Mouse (Mus musculus) C2C12 (cell line): Measurements from ENCODE around the gene Mybpc3. TPM values are rescaled to one million over a fixed set of nuclear protein-coding genes. Genes with fewer than 3 reads are reported as not detected.
A peak's percentile ranks its signal among the peaks of the same experiment; 100 is the strongest.

Experiments
- H3K27me3 ChIP-seq: one replicate; pipeline ENCODE4 v1.6.1; 2011; ENCODE audit not compliant: control insufficient read depth, insufficient read depth, insufficient read length
- H3K36me3 ChIP-seq: one replicate; pipeline ENCODE4 v1.6.1; 2011; ENCODE audit not compliant: control insufficient read depth, insufficient read depth
- H3K4me3 ChIP-seq: one replicate; pipeline ENCODE4 v1.5.1; 2011; ENCODE audit warnings: mild to moderate bottlenecking, control low read depth; ENCODE audit not compliant: poor library complexity, insufficient read depth, severe bottlenecking
- H3K79me2 ChIP-seq: one replicate; pipeline ENCODE4 v1.6.1; 2011; ENCODE audit not compliant: control insufficient read depth, insufficient read depth
- H3K79me3 ChIP-seq: one replicate; pipeline ENCODE4 v1.6.1; 2011; ENCODE audit warnings: low read depth, control low read depth
- H3ac ChIP-seq: one replicate; pipeline ENCODE3; 2011; ENCODE audit warnings: low read depth; ENCODE audit not compliant: control insufficient read depth, insufficient read length
- CEBPB ChIP-seq: IDR thresholded peaks from one replicate; pipeline ENCODE4 v1.6.1; 2011; ENCODE audit warnings: low read depth, mild to moderate bottlenecking, control low read depth, moderate library complexity
- CTCF ChIP-seq: IDR thresholded peaks from one replicate; pipeline ENCODE4 v1.5.1; 2011; ENCODE audit not compliant: control insufficient read depth, insufficient read depth, insufficient read length
- FOSL1 ChIP-seq: IDR thresholded peaks from one replicate; pipeline ENCODE4 v1.8.0; 2011; ENCODE audit warnings: mild to moderate bottlenecking, low read length; ENCODE audit not compliant: poor library complexity, insufficient read depth, severe bottlenecking
- MAX ChIP-seq: IDR thresholded peaks from one replicate; pipeline ENCODE4 v1.6.1; 2011; ENCODE audit warnings: mild to moderate bottlenecking, control low read depth
- MYOD1 ChIP-seq: IDR thresholded peaks from one replicate; pipeline ENCODE4 v1.6.1; 2011; ENCODE audit warnings: low read depth; ENCODE audit not compliant: control insufficient read depth, insufficient read length
- MYOG ChIP-seq: IDR thresholded peaks from one replicate; pipeline ENCODE4 v1.6.1; 2011; ENCODE audit not compliant: control insufficient read depth, insufficient read length; ENCODE audit errors: extremely low read depth
- USF1 ChIP-seq: IDR thresholded peaks from one replicate; pipeline ENCODE4 v1.6.1; 2011; ENCODE audit warnings: low read depth, mild to moderate bottlenecking, control low read depth, moderate library complexity
- polyA plus RNA-seq: library from polyadenylated mRNA; unstranded; fragments of >200 nt; fragmentation: generic; extraction: Trizol; gene quantifications from one replicate; pipeline ENCODE4 v1.2.1, GENCODE M21; 2012; ENCODE audit warnings: missing spikeins

Gene Mybpc3
- polyA plus RNA-seq, 1 experiment, result not detected

DNA sequence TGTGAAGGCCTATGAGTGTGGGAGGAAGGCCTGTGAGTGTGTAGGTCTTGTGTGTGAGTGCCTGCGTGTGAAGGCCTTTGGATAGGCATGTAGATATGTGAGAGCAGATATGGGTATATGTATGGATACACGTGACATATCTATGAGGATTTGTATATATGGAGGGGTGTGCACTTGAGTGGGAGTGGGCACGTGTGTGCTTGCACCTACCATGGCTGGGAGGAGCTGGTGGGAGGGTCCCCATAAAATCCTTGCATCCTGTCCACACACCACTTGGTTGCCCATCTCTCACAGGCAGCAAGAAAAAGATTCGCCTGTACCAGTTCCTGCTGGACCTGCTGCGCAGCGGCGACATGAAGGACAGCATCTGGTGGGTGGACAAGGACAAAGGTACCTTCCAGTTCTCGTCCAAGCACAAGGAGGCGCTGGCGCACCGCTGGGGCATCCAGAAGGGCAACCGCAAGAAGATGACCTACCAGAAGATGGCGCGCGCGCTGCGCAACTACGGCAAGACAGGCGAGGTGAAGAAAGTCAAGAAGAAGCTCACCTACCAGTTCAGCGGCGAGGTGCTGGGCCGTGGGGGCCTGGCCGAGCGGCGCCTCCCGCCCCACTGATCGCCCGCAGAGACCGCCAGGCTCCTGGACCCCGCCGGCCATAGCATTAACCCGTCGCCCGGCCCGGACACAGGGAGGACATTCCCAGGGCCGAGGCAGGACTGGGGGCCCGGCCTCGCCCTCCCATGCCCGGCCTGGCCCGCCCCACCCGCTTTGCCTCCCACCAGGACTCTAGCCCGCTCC is 3.0 kb upstream of the Mybpc3 start:
- H3K36me3 ChIP-seq, result no peaks in the 10 kb centered on the region
- H3K4me3 ChIP-seq, result no peak overlapping the region
- H3K79me3 ChIP-seq, result no peaks in the 10 kb centered on the region
- no peaks in the 10 kb centered on the region for H3K79me2 ChIP-seq
- H3ac ChIP-seq, result peak overlapping the region; percentile 46
- H3K27me3 ChIP-seq, result peaks cover 14% of the 10 kb centered on the region
- no peak for TF ChIP-seq USF1
- peak; percentile 100 for TF ChIP-seq CTCF
- peak; percentile 55 for TF ChIP-seq MAX

- Histone ChIP-seq H3ac (peak overlapping the region; percentile 46), H3K79me3 (no peaks in the 10 kb centered on the region), H3K36me3 (no peaks in the 10 kb centered on the region), H3K4me3 (no peak overlapping the region), H3K27me3 (peaks cover 20% of the 10 kb centered on the region), H3K79me2 (no peaks in the 10 kb centered on the region)
- no peak for TF ChIP-seq CTCF
- no peak for TF ChIP-seq MYOD1
- TF ChIP-seq MAX, result no peak
- no peak for TF ChIP-seq CEBPB
- no peak for TF ChIP-seq MYOG
These were observed 2.4 kb upstream of the Mybpc3 start for GRCm38 (mm10) chr2:91115578-91115970.

- H3K4me3 ChIP-seq, result no peak overlapping the region
- peaks cover 33% of the 10 kb centered on the region for H3K27me3 ChIP-seq
- TF ChIP-seq FOSL1, result no peak
- no peak for TF ChIP-seq MYOD1
- TF ChIP-seq USF1, result no peak
- no peak for TF ChIP-seq MYOG
- H3K36me3 ChIP-seq, result no peaks in the 10 kb centered on the region
- H3K79me2 ChIP-seq, result no peaks in the 10 kb centered on the region
- H3K79me3 ChIP-seq, result no peaks in the 10 kb centered on the region
- no peak overlapping the region for H3ac ChIP-seq
These were observed 1.1 kb upstream of the Mybpc3 start for GRCm38 (mm10) chr2:91116842-91117241.

- Histone ChIP-seq H3K79me3 (no peaks in the 10 kb centered on the region), H3ac (no peak overlapping the region), H3K27me3 (peaks cover 51% of the 10 kb centered on the region), H3K79me2 (no peaks in the 10 kb centered on the region), H3K36me3 (no peaks in the 10 kb centered on the region), H3K4me3 (no peak overlapping the region)
- TF ChIP-seq MAX (no peak), USF1 (no peak), FOSL1 (no peak), CEBPB (no peak), MYOG (no peak), MYOD1 (no peak), CTCF (no peak)
These were observed 703 bp downstream of the Mybpc3 start for GRCm38 (mm10) chr2:91118647-91119046.

GRCm38 (mm10) chr2:91119061-91119460 is 1.1 kb downstream of the Mybpc3 start:
- no peak for TF ChIP-seq MYOD1
- TF ChIP-seq USF1, result no peak
- no peak for TF ChIP-seq CTCF
- TF ChIP-seq MAX, result no peak
- TF ChIP-seq FOSL1, result no peak
- no peak for TF ChIP-seq CEBPB
- H3K79me2 ChIP-seq, result no peaks in the 10 kb centered on the region

DNA sequence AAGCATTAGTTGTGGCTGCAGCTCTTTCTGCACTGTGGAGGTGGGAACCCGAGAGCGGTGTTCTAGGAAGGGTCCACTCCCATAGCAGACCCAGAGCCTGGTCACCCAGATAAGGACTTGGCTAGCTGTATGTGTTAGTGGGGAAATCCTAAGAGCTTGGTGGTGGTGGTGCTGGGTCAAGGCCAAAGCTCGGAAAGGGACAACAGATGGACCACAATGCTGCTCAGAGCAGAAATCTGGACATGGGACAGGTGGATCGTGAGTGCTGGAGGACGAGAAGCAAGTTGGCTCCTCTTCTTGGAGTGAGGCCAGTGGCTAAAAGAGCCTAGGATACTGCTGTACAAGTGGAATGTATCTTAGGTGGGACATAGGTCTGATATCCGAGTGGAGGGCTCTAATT is 1.6 kb downstream of the Mybpc3 start:
- Histone ChIP-seq H3K36me3 (no peaks in the 10 kb centered on the region), H3K4me3 (no peak overlapping the region), H3K27me3 (peaks cover 60% of the 10 kb centered on the region), H3K79me3 (no peaks in the 10 kb centered on the region), H3ac (no peak overlapping the region), H3K79me2 (no peaks in the 10 kb centered on the region)
- TF ChIP-seq CEBPB (no peak), MYOD1 (no peak), CTCF (no peak), MAX (no peak), FOSL1 (no peak), MYOG (no peak), USF1 (no peak)

More at GRCm38 (mm10) chr2:91119061-91119460, 1.1 kb downstream of the Mybpc3 start:
- H3K36me3 ChIP-seq, result no peaks in the 10 kb centered on the region
- H3K79me3 ChIP-seq, result no peaks in the 10 kb centered on the region
- peaks cover 55% of the 10 kb centered on the region for H3K27me3 ChIP-seq
- no peak overlapping the region for H3ac ChIP-seq
- H3K4me3 ChIP-seq, result no peak overlapping the region
